8 mouse cellular contexts compared by ENCODE assay signal in the genomic region with DNA sequence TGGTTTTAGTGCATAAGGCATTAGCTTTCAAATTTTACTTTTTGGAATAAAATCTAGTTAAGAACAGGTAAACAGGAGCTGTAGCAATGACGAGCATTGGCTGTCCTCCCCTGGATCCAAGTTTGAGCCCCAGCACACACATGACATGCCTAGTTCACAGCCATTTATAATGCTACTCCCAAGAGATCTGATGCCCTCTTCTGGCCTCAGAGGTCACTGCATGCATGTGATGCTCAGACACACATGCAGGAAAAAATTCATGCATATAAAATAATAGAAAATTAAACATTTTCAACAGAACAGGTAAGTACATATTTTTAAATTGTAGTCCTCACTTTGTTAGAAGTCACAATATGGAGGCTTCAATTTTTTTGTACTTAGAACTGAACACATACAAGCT.
DNase-seq lines count a peak whose midpoint lies in the region; ATAC-seq and TF ChIP-seq lines count a peak whose summit lies in the region.

No protein-coding gene starts in this region.

- H3K4me2 ChIP-seq in heart, embryonic 12.5 days, result no peak overlapping the region

- TF ChIP-seq EP300 in heart, adult 2 months (IDR thresholded peaks at IDR 0.05; ENCODE audit: insufficient read depth, low read depth, low read length), result no peak

- H3K9ac ChIP-seq in heart, adult 2 months (ENCODE audit: low read depth, low read length), result no peak overlapping the region
- H3K9ac ChIP-seq in heart, embryonic 12.5 days, result no peak overlapping the region

- H3K4me3 ChIP-seq in heart, adult 2 months, result no peak overlapping the region
- no peak overlapping the region for H3K4me3 ChIP-seq in heart, embryonic 12.5 days

- TF ChIP-seq CTCF in heart, adult 2 months (IDR thresholded peaks at IDR 0.05), result peak; percentile 85

- intact Hi-C loops in heart, adult 2 months (cut with DNase I), result loop anchor here (5.0 kb wide), 1 partner anchor 112 kb away; no protein-coding TSS in a partner anchor

- no peaks in the 10 kb centered on the region for H3K9me3 ChIP-seq in heart, embryonic 12.5 days (replicated peaks)

- no peaks in the 10 kb centered on the region for H3K4me1 ChIP-seq in heart, adult 2 months (ENCODE audit: control insufficient read depth, insufficient read depth, low read length)
- H3K4me1 ChIP-seq in heart, embryonic 12.5 days (replicated peaks), result 0 out of 2 replicates have a peak, but pooled peaks cover 4% of the 10 kb centered on the region

- WGBS in heart, adult 2 months, result 61% methylated on average over 1 of the region's 1 CpGs
- 66% methylated on average over 1 of the region's 1 CpGs for WGBS in heart, embryonic 12.5 days

- no peak for ATAC-seq in heart, embryonic 12.5 days (ENCODE audit: insufficient number of reproducible peaks, low FRiP score)
- ATAC-seq in neutrophil, adult 5-6 weeks (ENCODE audit: extremely low read depth, insufficient number of reproducible peaks, low FRiP score, poor library complexity, severe bottlenecking), result peak; percentile 72; the same call in 1 of the 2 replicates

- no peaks in the 10 kb centered on the region for H3K27me3 ChIP-seq in heart, adult 2 months (ENCODE audit: control insufficient read depth, insufficient read depth, low read length)
- no peaks in the 10 kb centered on the region for H3K27me3 ChIP-seq in heart, embryonic 12.5 days (replicated peaks)

- H3K36me3 ChIP-seq in heart, adult 2 months (ENCODE audit: control insufficient read depth, insufficient read depth, low read length), result 0 out of 2 replicates have a peak, but pooled peaks cover 2% of the 10 kb centered on the region
- no peaks in the 10 kb centered on the region for H3K36me3 ChIP-seq in heart, embryonic 12.5 days

- H3K79me2 ChIP-seq in heart, adult 2 months (replicated peaks; ENCODE audit: control insufficient read depth, insufficient read depth, low read length), result no peaks in the 10 kb centered on the region

- no peak overlapping the region for H3K27ac ChIP-seq in heart, adult 2 months
- no peak overlapping the region for H3K27ac ChIP-seq in heart, embryonic 12.5 days (ENCODE audit: poor library complexity, severe bottlenecking)

- no peak for TF ChIP-seq POLR2A in heart, adult 2 months (IDR thresholded peaks at IDR 0.05; ENCODE audit: insufficient read depth, low read depth, low read length)

- DNase-seq in heart, adult 2 months, result peak; percentile 23 to 39
- peak; percentile 48 for DNase-seq in urinary bladder, postnatal 14 days (ENCODE audit: low spot score)
- no peak for DNase-seq in urinary bladder, adult 2 months (ENCODE audit: low spot score)
- peak; percentile 30 to 68 for DNase-seq in cerebellum, postnatal 25 days
- peak; percentile 13 to 19 for DNase-seq in layer of hippocampus, adult 8-10 months (ENCODE audit: low spot score in 2 of 2)
- no peak for DNase-seq in yolk sac, embryonic 10.5 days (ENCODE audit: low spot score)

Comparison
In these comparisons a context has a peak if more than half of its experiments do, and no peak if none do; other contexts are left out.
1. DNase-seq: peak in heart, adult 2 months (2 of 2), urinary bladder, postnatal 14 days (single experiment), cerebellum, postnatal 25 days (2 of 2) and layer of hippocampus, adult 8-10 months (2 of 2); none in urinary bladder, adult 2 months (single experiment) and yolk sac, embryonic 10.5 days (single experiment).